Mouse (Mus musculus) midbrain, embryonic 11.5 days (tissue): ENCODE measurements around the gene Ttc5. TPM values are rescaled to one million over a fixed set of nuclear protein-coding genes. Genes with fewer than 3 reads are reported as not detected.

Experiments
- ATAC-seq: fragments of 200-750 bp; cut with Nextera tagmentation; 2 replicates; pipeline ENCODE4 v1.8.0; 2017; ENCODE audit warnings: moderate TSS enrichment, moderate library complexity; ENCODE audit not compliant: low FRiP score
- DNase-seq: peaks from one replicate; pipeline ENCODE4 v3.0.0; 2015; ENCODE audit warnings: low spot score; ENCODE audit errors: missing footprints
- H3K27ac ChIP-seq: fragments of 300-500 bp; sonication (generic); 2 replicates; pipeline ENCODE4 v1.5.1; 2014; ENCODE audit warnings: low read depth, low read length
- H3K27me3 ChIP-seq: fragments of 300-500 bp; sonication (generic); 2 replicates; pipeline ENCODE4 v1.6.1; 2014; ENCODE audit warnings: mild to moderate bottlenecking, low read length, moderate library complexity, mixed read lengths; ENCODE audit not compliant: control insufficient read depth, insufficient read depth
- H3K36me3 ChIP-seq: fragments of 300-500 bp; sonication (generic); 2 replicates; pipeline ENCODE4 v1.6.1; 2014; ENCODE audit warnings: mild to moderate bottlenecking, low read length, moderate library complexity, mixed read lengths; ENCODE audit not compliant: control insufficient read depth, insufficient read depth
- H3K4me1 ChIP-seq: fragments of 300-500 bp; sonication (generic); 2 replicates; pipeline ENCODE4 v1.6.1; 2014; ENCODE audit warnings: low read length; ENCODE audit not compliant: control insufficient read depth, insufficient read depth
- H3K4me2 ChIP-seq: fragments of 300-500 bp; sonication (generic); 2 replicates; pipeline ENCODE4 v1.6.1; 2014; ENCODE audit warnings: mild to moderate bottlenecking, moderate library complexity
- H3K4me3 ChIP-seq: fragments of 300-500 bp; sonication (generic); 2 replicates; pipeline ENCODE4 v1.5.1; 2014; ENCODE audit warnings: low read depth, low read length
- H3K9ac ChIP-seq: fragments of 300-500 bp; sonication (generic); 2 replicates; pipeline ENCODE4 v1.6.1; 2014; ENCODE audit warnings: low read length
- H3K9me3 ChIP-seq: fragments of 300-500 bp; sonication (generic); 2 replicates; pipeline ENCODE4 v1.6.1; 2016; ENCODE audit warnings: low read length; ENCODE audit not compliant: control insufficient read depth
- WGBS: fragments of 180-500 bp; shearing (Covaris S2); extraction: QIAGEN DNeasy Blood & Tissue Kit; methylation state at CpG from one replicate; pipeline ENCODE4 v1.1.7; 2014; 5-methylcytosine and 5-hydroxymethylcytosine counted together
- polyA plus RNA-seq: library from polyadenylated mRNA; unstranded; fragments of >200 nt; fragmentation: Nextera tagmentation; extraction: Ambion mirVana; gene quantifications from 2 replicates; pipeline ENCODE4 v1.2.1, GENCODE M21; 2014

Ttc5 gene
- 102 and 105 TPM in 2 replicates for polyA plus RNA-seq

- peak within 1 kb of the TSS; percentile 84 for H3K9ac ChIP-seq
- no peaks in the 10 kb centered on the region for H3K27me3 ChIP-seq
- 1% methylated on average over 21 of the region's 21 CpGs for WGBS
- H3K9me3 ChIP-seq = no peaks in the 10 kb centered on the region
- ATAC-seq (peak; percentile 94), DNase-seq (peak; percentile 100)
- H3K27ac ChIP-seq = peak within 1 kb of the TSS; percentile 40; the same call in 1 of the 2 replicates
- H3K36me3 ChIP-seq = peaks cover 3% of the 10 kb centered on the region
- peaks cover 2% of the 10 kb centered on the region; the same call in 1 of the 2 replicates for H3K4me1 ChIP-seq
- peak within 1 kb of the TSS; percentile 51 for H3K4me2 ChIP-seq
- peak within 1 kb of the TSS; percentile 73 for H3K4me3 ChIP-seq
Measured at GRCm38 (mm10) chr14:50785251-50785637, at the start of gene Ttc5. Gene Ttc5, minus strand, starts transcription at chr14:50785519.

- no peaks in the 10 kb centered on the region for H3K9me3 ChIP-seq
- WGBS = 57% methylated on average over 2 of the region's 2 CpGs
- ATAC-seq = no peak
- no peaks in the 10 kb centered on the region for H3K4me1 ChIP-seq
- DNase-seq = no peak
- no peak overlapping the region for H3K4me2 ChIP-seq
- no peaks in the 10 kb centered on the region for H3K36me3 ChIP-seq
- H3K4me3 ChIP-seq = no peak overlapping the region
- H3K9ac ChIP-seq = no peak overlapping the region
- no peaks in the 10 kb centered on the region for H3K27me3 ChIP-seq
- no peak overlapping the region for H3K27ac ChIP-seq
Measured at GRCm38 (mm10) chr14:50834435-50834834, 49.1 kb upstream of the Ttc5 start.

GRCm38 (mm10) chr14:50833964-50834363 lies 48.6 kb upstream of the Ttc5 start:
- Histone ChIP-seq H3K4me2 (no peak overlapping the region), H3K9ac (no peak overlapping the region), H3K4me3 (no peak overlapping the region), H3K9me3 (no peaks in the 10 kb centered on the region), H3K27ac (no peak overlapping the region), H3K36me3 (no peaks in the 10 kb centered on the region), H3K27me3 (no peaks in the 10 kb centered on the region), H3K4me1 (no peaks in the 10 kb centered on the region)
- WGBS = 90% methylated on average over 10 of the region's 10 CpGs
- ATAC-seq = no peak
- DNase-seq = no peak

GRCm38 (mm10) chr14:50829878-50830277 lies 44.6 kb upstream of the Ttc5 start:
- Histone ChIP-seq H3K9me3 (no peaks in the 10 kb centered on the region), H3K36me3 (no peaks in the 10 kb centered on the region), H3K4me1 (no peaks in the 10 kb centered on the region), H3K27me3 (no peaks in the 10 kb centered on the region), H3K9ac (no peak overlapping the region), H3K4me3 (no peak overlapping the region), H3K27ac (no peak overlapping the region), H3K4me2 (no peak overlapping the region)
- no peak for DNase-seq
- no peak for ATAC-seq
- WGBS = 86% methylated on average over 3 of the region's 3 CpGs

- Histone ChIP-seq H3K4me2 (no peak overlapping the region), H3K27me3 (no peaks in the 10 kb centered on the region), H3K9ac (no peak overlapping the region), H3K4me1 (no peaks in the 10 kb centered on the region), H3K27ac (no peak overlapping the region), H3K9me3 (no peaks in the 10 kb centered on the region), H3K36me3 (no peaks in the 10 kb centered on the region), H3K4me3 (no peak overlapping the region)
- ATAC-seq (no peak), DNase-seq (no peak)
- 86% methylated on average over 4 of the region's 4 CpGs for WGBS
Measured at GRCm38 (mm10) chr14:50826579-50826978, 41.3 kb upstream of the Ttc5 start.

- Histone ChIP-seq H3K9me3 (no peaks in the 10 kb centered on the region), H3K4me3 (no peak overlapping the region), H3K9ac (no peak overlapping the region), H3K27me3 (no peaks in the 10 kb centered on the region), H3K36me3 (peaks cover 16% of the 10 kb centered on the region), H3K4me2 (no peak overlapping the region), H3K4me1 (no peaks in the 10 kb centered on the region), H3K27ac (no peak overlapping the region)
- WGBS = 92% methylated on average over 9 of the region's 9 CpGs
- ATAC-seq = no peak
- no peak for DNase-seq
Measured at GRCm38 (mm10) chr14:50824219-50824618, 38.9 kb upstream of the Ttc5 start.

- Histone ChIP-seq H3K9me3 (no peaks in the 10 kb centered on the region), H3K36me3 (peaks cover 16% of the 10 kb centered on the region), H3K4me1 (no peaks in the 10 kb centered on the region), H3K4me3 (no peak overlapping the region), H3K27ac (no peak overlapping the region), H3K9ac (no peak overlapping the region), H3K27me3 (no peaks in the 10 kb centered on the region), H3K4me2 (no peak overlapping the region)
- 69% methylated on average over 2 of the region's 2 CpGs for WGBS
- no peak for DNase-seq
- ATAC-seq = no peak
Measured at GRCm38 (mm10) chr14:50823240-50823639, 37.9 kb upstream of the Ttc5 start.

GRCm38 (mm10) chr14:50813060-50813459 lies 27.7 kb upstream of the Ttc5 start:
- no peak overlapping the region for H3K4me3 ChIP-seq
- H3K4me2 ChIP-seq = no peak overlapping the region
- WGBS = 93% methylated on average over 2 of the region's 2 CpGs
- no peak overlapping the region for H3K27ac ChIP-seq
- H3K9me3 ChIP-seq = no peaks in the 10 kb centered on the region
- H3K9ac ChIP-seq = no peak overlapping the region
- H3K4me1 ChIP-seq = peaks cover 2% of the 10 kb centered on the region; the same call in 1 of the 2 replicates
- H3K27me3 ChIP-seq = no peaks in the 10 kb centered on the region
- DNase-seq = no peak
- no peak for ATAC-seq
- peaks cover 6% of the 10 kb centered on the region for H3K36me3 ChIP-seq

- DNase-seq = peak; percentile 100
- Histone ChIP-seq H3K36me3 (no peaks in the 10 kb centered on the region; the same call in none of the 2 replicates), H3K9ac (peak within 1 kb of the TSS; percentile 66), H3K9me3 (no peaks in the 10 kb centered on the region), H3K4me2 (peak within 1 kb of the TSS; percentile 57), H3K4me1 (peaks cover 2% of the 10 kb centered on the region; the same call in 1 of the 2 replicates), H3K27me3 (no peaks in the 10 kb centered on the region), H3K27ac (peak within 1 kb of the TSS; percentile 79), H3K4me3 (peak within 1 kb of the TSS; percentile 39)
- under 1% methylated on average over 42 of the region's 42 CpGs for WGBS
- ATAC-seq = peak; percentile 98
Measured at GRCm38 (mm10) chr14:50807487-50808072, 22.3 kb upstream of the Ttc5 start, which contains the start of the genes Ccnb1ip1 and Parp2. Gene Ccnb1ip1, minus strand, starts transcription at chr14:50807732. Gene Parp2, plus strand, starts transcription at chr14:50807841.
